Mouse (Mus musculus): ENCODE measurements around the gene Slc25a33. TPM values are rescaled to one million over a fixed set of nuclear protein-coding genes. Genes with fewer than 3 reads are reported as not detected.
A peak's percentile ranks its signal among the peaks of the same experiment; 100 is the strongest.

Gene Slc25a33
- polyA plus RNA-seq, 1 experiment from 2014 or later: 9.6 TPM

DNA sequence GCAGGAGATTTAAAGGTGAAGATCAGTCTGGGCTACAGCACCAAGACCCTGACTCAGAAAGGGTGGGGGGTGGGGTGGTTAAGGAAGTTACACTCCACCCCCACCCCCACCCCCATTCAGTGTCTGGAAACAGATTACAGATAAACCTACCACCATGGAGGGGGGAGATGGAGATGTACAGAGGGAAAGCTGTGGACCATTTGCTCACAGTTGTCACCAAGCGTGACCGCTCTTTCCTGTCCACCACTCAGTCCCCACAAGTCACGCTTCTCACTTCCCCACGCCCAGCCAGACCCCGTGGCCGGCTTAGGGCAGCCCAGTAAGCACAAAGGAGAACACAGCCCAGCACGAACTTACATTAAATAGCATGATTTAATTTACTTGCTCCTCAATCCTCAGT is 30.0 kb downstream of the Slc25a33 start:
- ATAC-seq (ENCODE audit: insufficient read depth): no peak
- WGBS: 81% methylated on average over 7 of the region's 7 CpGs
- no peak for TF ChIP-seq CTCF (IDR thresholded peaks at IDR 0.05; ENCODE audit: low read depth)

DNA sequence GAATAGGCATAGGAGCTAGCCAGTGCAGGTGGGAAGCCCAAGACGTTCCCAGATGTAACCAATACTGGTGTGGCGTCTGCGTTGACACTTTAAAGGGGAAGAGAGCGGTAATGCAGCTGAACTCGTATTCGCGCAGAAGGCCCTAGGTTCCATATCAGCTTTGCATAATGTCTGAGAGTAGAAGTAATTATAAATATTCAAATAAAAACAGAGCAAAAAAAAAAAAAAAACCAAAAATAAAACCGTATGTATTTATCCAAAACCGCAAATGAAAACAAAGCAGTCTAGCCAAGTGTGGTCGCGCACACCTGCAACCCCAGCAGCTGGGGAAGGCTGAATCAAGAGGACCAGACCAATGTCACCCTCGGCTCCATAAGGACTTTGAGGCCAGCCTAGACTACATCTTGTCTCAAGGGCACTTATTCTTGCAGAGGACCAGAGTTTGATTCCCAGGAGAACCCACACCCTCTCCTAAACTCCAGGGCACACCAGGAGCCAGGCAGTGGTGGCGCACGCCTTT is 32.0 kb downstream of the Slc25a33 start:
- no peak for ATAC-seq (ENCODE audit: insufficient read depth)
- WGBS: 90% methylated on average over 14 of the region's 14 CpGs
- H3K4me3 ChIP-seq (ENCODE audit: low read depth, low read length): no peak overlapping the region

More for the DNA sequence above, 30.0 kb downstream of the Slc25a33 start:
- Histone ChIP-seq H3K9ac (no peak overlapping the region), H3K9me3 (ENCODE audit: low read depth, low read length) (no peaks in the 10 kb centered on the region), H3K36me3 (ENCODE audit: insufficient read depth) (peaks cover 14% of the 10 kb centered on the region; the same call in 1 of the 2 replicates), H3K27ac (ENCODE audit: low read depth) (no peak overlapping the region), H3K4me2 (no peak overlapping the region), H3K4me3 (ENCODE audit: low read depth, low read length) (no peak overlapping the region), H3K27me3 (ENCODE audit: insufficient read depth, low read length) (no peaks in the 10 kb centered on the region), H3K4me1 (ENCODE audit: insufficient read depth) (no peaks in the 10 kb centered on the region)
- DNase-seq: no peak

DNA sequence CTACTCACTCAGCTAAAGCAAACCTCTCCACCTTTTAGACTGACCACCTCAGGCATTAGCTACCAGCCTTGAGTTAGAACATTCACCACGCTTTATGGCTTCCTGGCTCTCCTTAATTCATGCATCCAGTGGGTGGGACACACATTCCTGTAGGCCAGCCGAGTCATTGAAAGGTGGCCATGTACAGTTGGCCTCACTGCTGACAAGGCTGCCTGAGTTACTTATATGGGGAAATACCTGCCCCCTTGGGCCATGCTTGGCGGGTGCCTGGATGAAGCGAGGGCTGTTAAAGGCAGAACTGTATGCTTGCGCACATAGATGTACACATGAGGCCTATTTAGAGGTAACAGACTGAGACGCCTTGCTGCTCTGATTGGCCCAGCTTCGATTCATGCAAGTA is 33.8 kb downstream of the Slc25a33 start:
- Histone ChIP-seq H3K4me1 (ENCODE audit: insufficient read depth) (peaks cover 16% of the 10 kb centered on the region), H3K9me3 (ENCODE audit: low read depth, low read length) (no peaks in the 10 kb centered on the region), H3K4me2 (no peak overlapping the region), H3K36me3 (ENCODE audit: insufficient read depth) (peaks cover 16% of the 10 kb centered on the region; the same call in 1 of the 2 replicates), H3K4me3 (ENCODE audit: low read depth, low read length) (no peak overlapping the region), H3K27me3 (ENCODE audit: insufficient read depth, low read length) (no peaks in the 10 kb centered on the region), H3K9ac (no peak overlapping the region), H3K27ac (ENCODE audit: low read depth) (no peak overlapping the region)
- ATAC-seq (ENCODE audit: insufficient read depth): no peak
- DNase-seq: no peak
- TF ChIP-seq CTCF (IDR thresholded peaks at IDR 0.05; ENCODE audit: low read depth): no peak
- WGBS: 88% methylated on average over 7 of the region's 7 CpGs

More for the DNA sequence above, 32.0 kb downstream of the Slc25a33 start:
- H3K9ac ChIP-seq: no peak overlapping the region
- H3K36me3 ChIP-seq (ENCODE audit: insufficient read depth): peaks cover 12% of the 10 kb centered on the region; the same call in 1 of the 2 replicates
- no peaks in the 10 kb centered on the region for H3K27me3 ChIP-seq (ENCODE audit: insufficient read depth, low read length)
- no peak overlapping the region for H3K4me2 ChIP-seq
- TF ChIP-seq CTCF (IDR thresholded peaks at IDR 0.05; ENCODE audit: low read depth): no peak
- H3K4me1 ChIP-seq (ENCODE audit: insufficient read depth): peaks cover 2% of the 10 kb centered on the region; the same call in 1 of the 2 replicates
- H3K27ac ChIP-seq (ENCODE audit: low read depth): no peak overlapping the region
- no peaks in the 10 kb centered on the region for H3K9me3 ChIP-seq (ENCODE audit: low read depth, low read length)
- no peak for DNase-seq

DNA sequence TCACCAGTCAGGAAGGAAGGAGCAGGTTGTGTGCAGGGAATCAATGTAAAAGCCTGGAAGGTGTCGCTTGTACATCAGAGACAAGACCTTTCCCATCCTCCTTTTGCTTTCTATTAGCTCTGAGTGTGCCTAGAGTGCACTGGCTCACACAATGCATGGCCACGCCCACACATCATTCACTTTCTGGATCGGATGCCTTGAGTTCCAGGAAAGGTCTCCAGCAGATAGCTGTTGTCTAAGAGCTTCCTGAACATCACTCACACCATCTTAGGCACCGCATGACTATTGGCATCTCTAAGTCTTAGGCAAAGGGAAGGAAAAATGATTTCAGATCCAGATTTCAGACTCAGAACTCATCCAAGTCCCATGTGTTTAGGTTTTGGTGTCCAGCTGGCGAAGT is 34.6 kb downstream of the Slc25a33 start:
- Histone ChIP-seq H3K9me3 (ENCODE audit: low read depth, low read length) (no peaks in the 10 kb centered on the region), H3K36me3 (ENCODE audit: insufficient read depth) (peaks cover 13% of the 10 kb centered on the region; the same call in 1 of the 2 replicates), H3K9ac (no peak overlapping the region), H3K4me1 (ENCODE audit: insufficient read depth) (peaks cover 19% of the 10 kb centered on the region), H3K27ac (ENCODE audit: low read depth) (no peak overlapping the region), H3K27me3 (ENCODE audit: insufficient read depth, low read length) (no peaks in the 10 kb centered on the region), H3K4me3 (ENCODE audit: low read depth, low read length) (no peak overlapping the region), H3K4me2 (no peak overlapping the region)
- WGBS: 55% methylated on average over 5 of the region's 5 CpGs
- ATAC-seq (ENCODE audit: insufficient read depth) (no peak), DNase-seq (no peak)
- no peak for TF ChIP-seq CTCF (IDR thresholded peaks at IDR 0.05; ENCODE audit: low read depth)

DNA sequence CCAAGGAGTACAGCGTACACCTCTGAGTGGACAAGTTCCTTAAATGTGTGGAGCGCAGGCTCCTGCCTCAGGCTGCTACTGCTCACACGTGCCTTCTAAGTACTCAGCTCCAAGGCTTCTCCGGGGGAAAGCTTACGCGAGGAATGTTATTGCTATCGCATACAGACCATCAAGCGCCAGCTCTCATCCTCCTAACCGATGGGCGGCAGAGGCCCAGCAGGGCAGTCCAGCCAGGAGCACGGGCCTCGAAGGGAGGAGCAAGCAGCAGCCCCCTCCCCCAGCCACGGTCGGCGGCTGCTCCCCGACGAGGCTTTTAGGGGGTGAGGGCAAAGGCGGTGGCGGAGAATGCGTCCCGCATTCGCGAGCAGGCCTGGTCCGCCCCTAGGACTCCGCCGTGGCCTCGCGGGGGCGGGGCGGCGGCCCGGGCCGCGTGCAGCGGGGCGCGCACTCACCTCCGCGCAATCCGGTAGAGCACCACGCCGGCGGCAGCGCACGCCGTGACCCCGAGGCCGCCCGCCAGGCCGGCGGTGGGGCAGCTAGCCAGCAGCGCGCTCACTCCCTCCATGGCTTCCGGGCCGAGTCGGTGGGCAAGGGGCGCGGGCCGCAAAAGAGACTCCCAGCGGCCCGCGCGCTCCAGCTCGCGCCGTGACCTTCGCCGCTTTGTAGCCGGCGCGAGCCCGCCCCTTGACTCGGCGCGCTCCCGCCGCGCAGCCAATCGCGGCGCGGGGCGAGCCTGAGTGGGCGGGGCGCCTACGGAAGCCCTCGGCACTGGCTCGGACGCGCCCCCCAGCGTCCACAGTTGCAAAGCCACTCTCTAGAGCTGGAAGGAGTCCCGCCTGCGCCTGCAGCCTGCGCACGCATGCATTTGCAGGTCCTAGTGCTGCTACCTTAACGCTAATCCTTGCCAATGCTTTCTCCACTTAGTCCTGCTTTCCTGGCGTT is 36.4 kb downstream of the Slc25a33 start, which contains the start of gene Tmem201:
Tmem201 (minus strand) TSS at position 662 of the 942 bp plus-strand sequence.
- peaks cover 4% of the 10 kb centered on the region; the same call in 1 of the 2 replicates for H3K36me3 ChIP-seq (ENCODE audit: insufficient read depth)
- H3K4me2 ChIP-seq: peak within 1 kb of the TSS; percentile 99
- no peaks in the 10 kb centered on the region for H3K9me3 ChIP-seq (ENCODE audit: low read depth, low read length)
- peak within 1 kb of the TSS; percentile 77 for H3K9ac ChIP-seq
- peaks cover 19% of the 10 kb centered on the region for H3K4me1 ChIP-seq (ENCODE audit: insufficient read depth)
- peak within 1 kb of the TSS; percentile 77 for H3K4me3 ChIP-seq (ENCODE audit: low read depth, low read length)
- H3K27ac ChIP-seq (ENCODE audit: low read depth): peak within 1 kb of the TSS; percentile 70
- no peaks in the 10 kb centered on the region for H3K27me3 ChIP-seq (ENCODE audit: insufficient read depth, low read length)
- DNase-seq (peak; percentile 99), ATAC-seq (ENCODE audit: insufficient read depth) (peak; percentile 88)
- WGBS: under 1% methylated on average over 92 of the region's 97 CpGs
- peak; percentile 83 for TF ChIP-seq CTCF (IDR thresholded peaks at IDR 0.05; ENCODE audit: low read depth)

DNA sequence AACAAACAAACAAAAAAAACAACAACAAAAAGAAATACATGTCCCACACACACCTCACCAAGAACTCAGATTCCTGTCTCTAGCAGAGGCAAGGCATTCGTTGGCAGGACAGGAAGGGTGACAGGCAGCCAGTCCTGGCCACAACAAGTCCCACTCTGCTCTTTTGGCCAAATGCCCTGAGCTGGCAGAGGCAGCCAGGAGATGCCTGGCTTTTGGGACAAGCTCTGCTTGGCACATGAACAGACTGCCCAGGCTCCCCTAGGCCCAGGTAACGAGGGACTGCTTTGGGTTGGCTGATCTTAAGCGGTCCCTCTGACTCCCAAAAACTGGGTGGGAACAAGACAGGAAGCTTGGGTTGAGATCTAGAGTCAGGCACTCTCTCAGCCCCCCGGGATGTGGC is 37.5 kb downstream of the Slc25a33 start:
- no peaks in the 10 kb centered on the region for H3K27me3 ChIP-seq (ENCODE audit: insufficient read depth, low read length)
- no peak overlapping the region for H3K27ac ChIP-seq (ENCODE audit: low read depth)
- H3K4me3 ChIP-seq (ENCODE audit: low read depth, low read length): peak overlapping the region; percentile 77
- peaks cover 19% of the 10 kb centered on the region for H3K4me1 ChIP-seq (ENCODE audit: insufficient read depth)
- TF ChIP-seq CTCF (IDR thresholded peaks at IDR 0.05; ENCODE audit: low read depth): no peak
- 26% methylated on average over 4 of the region's 4 CpGs for WGBS
- DNase-seq (peak; percentile 46), ATAC-seq (ENCODE audit: insufficient read depth) (no peak)
- H3K36me3 ChIP-seq (ENCODE audit: insufficient read depth): peaks cover 6% of the 10 kb centered on the region; the same call in 1 of the 2 replicates
- H3K9ac ChIP-seq: peak overlapping the region; percentile 77
- H3K4me2 ChIP-seq: peak overlapping the region; percentile 99
- H3K9me3 ChIP-seq (ENCODE audit: low read depth, low read length): no peaks in the 10 kb centered on the region
